Mouse (Mus musculus): Measurements from ENCODE around the gene Ech1.

The Ech1 gene

DNA sequence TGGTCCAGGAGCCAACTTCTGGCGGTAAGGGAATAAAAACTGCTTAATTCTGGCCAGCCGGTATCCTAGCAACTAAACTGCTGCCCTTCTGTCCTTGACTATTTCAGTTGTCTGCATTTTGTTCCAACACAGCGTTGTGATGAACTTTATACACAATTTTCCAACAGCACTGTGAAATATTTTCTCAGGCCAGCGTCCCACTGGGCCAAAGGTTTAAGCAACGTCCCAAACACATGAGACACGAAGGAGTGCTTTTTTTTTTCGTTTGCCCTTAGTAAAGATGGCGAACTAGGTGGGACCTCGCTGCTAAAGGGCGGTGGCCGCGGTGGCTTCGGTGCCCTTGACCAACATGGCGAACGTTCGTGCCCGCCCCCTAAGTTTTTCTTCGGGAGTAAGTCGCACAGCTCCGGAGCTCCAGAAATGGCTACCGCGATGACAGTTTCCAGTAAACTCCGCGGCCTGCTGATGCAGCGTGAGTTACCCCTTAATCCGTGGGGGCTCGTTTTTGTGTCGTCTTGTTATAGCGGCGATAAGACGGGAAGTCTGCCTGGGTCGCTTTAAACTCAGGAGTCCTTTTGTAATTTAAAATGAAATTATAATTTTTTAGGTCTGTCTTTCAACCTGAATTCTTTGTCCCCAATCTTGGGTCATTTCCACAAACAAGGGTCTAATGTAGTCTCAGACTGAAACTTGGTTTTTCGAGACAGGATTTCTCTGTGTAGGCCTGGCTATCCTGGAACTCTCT is at the start of gene Ech1:
Gene Ech1, plus strand, starts transcription at position 277 of the 745 bp plus-strand sequence.
- DNase-seq = peak; percentile 96

DNA sequence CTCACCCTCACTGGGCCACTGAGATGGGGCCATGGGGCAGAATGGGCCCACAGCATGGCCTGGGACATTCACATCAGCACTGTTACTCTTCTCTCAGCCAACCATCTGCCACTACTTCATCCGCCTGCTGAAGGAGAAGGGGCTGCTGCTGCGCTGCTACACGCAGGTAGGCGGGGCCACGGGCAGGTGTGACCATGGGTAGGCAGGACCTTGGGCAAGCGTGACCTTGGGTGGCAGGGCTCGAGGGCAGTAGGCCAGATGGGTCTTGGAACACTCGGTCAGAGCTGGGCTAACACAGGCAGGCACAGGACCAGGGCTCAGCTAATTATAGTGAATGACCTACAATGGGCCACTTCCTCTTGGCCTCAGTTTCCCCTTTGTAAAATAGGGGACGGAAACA is 46.2 kb upstream of the Ech1 start:
- DNase-seq = no peak

DNA sequence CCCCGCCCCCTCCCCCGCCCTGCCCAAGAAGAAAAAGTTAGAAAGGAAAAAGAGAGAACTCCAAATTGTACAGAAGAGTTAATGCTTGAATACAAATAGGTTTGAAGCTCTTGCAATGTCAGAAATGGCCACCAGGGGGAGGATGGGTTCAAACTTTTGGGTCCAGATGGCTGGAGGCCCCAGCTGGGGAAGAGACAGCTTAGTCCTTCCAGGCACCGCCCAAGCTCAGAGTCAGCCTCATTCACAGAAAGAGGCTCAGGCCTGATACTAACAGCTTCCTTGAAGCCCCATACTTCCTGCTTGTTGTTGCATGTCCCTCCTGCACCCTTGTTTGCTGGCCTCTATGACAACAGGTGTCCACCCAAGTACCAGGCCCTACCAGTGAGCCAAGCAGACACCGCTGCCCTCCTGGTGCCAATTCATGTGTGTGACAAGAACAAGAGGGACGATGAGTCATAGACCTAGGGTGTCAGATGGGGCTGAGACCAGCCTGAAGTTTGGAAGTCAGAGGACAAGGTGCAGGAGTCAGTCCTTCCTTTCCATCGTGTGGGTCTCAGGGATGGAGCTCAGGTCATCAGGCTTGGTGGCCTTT is 44.9 kb upstream of the Ech1 start:
- DNase-seq = peak; percentile 94

DNA sequence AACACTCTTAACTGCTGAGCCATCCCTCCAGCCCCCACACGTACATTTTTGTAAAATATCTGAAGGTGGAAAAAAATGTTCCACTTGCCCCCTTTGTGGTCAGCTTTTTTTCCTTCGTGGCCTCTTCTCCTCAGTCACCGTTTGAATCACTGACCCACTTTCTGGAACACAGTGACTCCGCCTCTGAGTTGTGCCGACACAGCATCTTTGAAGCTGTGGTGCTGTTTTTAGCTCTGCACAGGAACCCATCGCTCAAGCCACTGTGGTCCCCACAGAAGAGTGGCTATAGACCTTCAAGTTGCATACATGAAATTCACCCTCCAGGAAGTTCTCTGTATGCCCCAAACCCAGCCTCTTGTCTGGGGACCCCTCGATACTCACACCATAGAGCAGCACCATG is 44.2 kb upstream of the Ech1 start:
- DNase-seq = no peak

DNA sequence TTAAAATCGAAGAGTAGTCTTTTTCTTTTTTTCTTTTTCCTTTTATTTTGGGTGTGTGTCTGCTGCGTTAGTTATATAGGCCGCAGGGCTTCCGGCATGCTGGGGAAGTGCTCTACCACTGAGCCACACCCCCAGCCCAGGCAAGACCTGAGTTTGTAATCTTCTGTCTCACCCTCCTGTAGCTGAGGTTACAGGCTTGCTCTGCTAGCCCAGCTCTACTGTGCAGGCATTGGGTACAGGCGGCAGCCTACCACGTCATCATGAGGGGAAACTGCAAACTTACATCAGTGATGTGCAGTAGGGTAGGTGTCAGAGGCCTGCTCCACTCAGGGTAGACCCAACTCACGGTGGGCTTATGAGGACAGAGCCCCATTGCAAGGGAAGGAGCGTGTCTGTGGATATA is 43.8 kb upstream of the Ech1 start:
- DNase-seq = no peak

DNA sequence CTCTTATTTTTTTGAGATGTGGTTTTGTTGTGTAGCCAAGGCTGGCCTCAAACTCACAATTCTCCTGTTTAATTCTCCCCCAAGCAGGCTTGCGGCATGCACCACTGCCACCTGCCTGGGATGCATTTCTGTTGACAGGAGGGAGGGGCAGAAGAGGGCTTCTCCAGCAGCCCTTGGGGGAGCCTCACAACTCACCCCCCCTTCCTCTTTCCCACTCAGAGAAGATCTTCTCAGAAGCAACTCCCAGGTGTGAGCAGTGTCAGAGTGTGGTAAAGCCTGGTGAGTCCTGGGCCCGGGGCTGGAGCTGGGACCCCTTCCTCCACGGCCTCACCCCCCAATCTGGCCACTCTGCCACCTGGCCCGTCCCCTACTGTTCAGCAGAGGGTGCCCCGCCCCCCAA is 39.9 kb upstream of the Ech1 start:
- no peak for DNase-seq

DNA sequence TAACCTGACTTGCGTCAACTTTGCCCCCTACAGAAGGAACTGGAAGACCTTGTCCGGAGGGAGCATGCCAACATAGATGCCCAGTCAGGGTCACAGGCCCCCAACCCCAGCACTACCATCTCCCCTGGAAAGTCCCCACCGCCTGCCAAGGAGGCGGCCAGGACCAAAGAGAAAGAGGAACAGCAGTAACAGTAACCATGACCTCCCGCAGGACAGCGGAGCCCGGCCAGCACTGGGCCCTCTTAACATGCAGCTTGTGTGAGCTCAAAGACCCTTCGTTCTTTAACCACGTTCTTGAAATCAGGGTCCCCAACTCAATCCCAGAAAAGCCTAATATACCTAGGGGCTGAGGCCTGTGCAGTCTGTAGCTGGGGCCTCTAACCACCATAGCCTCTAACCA is 37.1 kb upstream of the Ech1 start:
- DNase-seq = no peak

DNA sequence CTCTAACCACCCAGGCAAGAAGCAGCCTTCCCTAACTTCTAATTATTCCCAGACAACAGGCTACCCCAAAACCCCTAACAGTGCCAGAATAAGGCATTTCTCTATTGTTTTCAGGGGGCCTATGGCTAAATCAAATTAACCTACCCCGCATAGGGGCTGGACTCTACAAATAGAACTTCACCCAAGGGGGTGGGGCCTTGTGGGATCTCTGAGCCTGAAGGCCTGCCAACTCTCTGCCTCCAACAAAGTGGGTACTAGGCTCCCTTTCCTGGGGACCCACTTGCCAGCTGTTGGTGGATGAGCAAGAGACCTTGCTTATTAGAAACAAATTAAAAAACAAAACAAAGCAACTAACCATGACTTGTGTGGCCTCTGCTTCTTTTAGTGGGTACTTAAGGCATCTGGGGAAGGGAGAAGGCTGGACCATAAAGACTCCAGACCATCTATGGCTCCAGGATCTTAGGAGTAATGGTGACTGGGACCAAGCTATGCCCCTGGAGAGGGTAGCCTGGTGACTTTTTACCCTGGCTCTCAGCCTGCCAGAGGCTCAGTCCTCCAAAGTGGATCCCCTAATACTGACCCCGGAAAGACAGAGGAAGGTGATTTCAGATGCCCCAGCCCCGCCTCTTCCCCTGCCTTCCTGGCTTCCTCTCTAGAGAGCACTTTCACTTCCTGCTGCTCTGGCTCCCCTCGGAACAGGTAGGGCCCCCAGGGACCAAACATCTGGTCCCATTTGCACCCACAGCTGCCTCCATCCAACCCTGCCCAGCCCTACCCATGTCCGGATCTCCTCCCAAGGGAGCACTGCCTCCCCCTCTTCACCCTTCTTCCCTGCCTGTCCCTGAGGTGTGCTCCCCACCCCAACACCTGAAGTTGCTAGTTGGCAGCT is 36.5 kb upstream of the Ech1 start, which contains the start of gene Rinl:
Gene Rinl, plus strand, starts transcription at position 663 of the 889 bp plus-strand sequence.
- DNase-seq = no peak

DNA sequence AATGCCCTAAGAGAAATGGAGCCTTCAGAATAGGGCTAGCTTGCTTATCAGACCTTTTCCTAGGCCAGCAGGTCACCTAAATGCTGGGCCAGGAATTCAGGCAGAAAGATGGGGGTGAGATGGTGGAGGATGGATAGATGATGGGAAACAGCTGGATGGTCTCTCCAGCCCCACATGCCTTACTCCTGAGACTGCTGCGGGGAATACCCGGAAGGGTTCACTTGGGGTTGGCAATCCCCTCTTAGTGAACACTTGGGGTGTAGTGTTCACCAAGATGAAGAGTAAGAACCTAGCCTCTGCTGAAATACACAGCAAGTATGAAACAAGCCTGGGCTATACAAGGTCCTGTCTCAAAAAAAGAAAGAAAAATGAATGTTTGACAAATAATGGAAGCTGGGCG is 35.8 kb upstream of the Ech1 start:
- no peak for DNase-seq

DNA sequence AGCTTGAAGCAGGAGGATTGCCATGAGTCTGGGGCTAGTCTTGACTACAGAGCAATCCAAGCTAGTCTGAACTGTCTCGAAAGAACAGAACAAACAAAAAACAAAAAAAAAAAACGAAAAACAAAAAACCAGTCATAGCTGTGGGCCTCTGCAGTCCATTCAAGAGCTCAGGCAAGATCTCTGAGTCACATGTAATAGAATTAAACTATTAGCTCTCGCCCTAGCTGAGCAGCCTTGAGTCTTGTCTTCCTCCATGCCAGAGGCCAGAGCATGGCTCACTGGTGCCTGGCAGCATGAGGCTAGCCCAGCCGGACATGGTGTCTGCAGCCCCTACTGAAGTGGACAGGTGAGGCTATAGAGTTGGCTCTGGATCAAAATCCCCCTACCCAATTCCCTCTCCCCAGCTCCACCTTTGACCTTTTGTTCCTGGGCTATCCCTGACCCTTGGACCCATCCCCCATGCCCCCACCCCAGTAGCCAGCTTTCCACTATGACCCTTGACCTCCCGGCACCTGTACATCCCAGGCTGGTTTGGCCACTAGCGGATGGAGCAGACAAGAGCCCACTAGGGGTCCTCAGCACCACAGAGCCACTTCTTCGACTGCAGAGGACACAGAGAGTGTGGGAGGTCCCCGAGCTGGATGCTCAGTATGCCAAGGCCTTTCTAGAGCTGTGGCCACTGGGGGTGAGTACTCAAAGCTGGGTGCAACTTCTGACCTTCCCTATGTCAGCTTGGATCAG is 34.8 kb upstream of the Ech1 start:
- DNase-seq = peak; percentile 40

DNA sequence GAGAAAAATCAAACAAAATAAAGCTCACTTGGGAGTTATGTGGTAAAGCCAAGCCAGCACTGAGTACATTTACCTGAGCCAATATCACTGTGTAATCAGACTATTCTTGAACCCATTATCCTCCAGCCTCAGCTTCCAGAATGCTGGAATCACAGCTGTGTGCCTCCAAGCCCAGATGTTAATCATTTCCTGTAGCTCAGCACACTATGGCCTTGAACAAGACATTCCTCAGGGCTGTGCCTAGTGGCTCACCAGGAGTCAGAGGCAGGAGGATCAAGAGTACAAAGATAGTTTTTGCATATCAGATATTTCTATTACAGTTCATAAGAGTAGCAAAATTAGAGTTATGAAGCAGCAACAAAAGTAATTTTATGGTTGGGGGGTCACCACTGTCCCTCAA is 33.3 kb upstream of the Ech1 start:
- DNase-seq = no peak

DNA sequence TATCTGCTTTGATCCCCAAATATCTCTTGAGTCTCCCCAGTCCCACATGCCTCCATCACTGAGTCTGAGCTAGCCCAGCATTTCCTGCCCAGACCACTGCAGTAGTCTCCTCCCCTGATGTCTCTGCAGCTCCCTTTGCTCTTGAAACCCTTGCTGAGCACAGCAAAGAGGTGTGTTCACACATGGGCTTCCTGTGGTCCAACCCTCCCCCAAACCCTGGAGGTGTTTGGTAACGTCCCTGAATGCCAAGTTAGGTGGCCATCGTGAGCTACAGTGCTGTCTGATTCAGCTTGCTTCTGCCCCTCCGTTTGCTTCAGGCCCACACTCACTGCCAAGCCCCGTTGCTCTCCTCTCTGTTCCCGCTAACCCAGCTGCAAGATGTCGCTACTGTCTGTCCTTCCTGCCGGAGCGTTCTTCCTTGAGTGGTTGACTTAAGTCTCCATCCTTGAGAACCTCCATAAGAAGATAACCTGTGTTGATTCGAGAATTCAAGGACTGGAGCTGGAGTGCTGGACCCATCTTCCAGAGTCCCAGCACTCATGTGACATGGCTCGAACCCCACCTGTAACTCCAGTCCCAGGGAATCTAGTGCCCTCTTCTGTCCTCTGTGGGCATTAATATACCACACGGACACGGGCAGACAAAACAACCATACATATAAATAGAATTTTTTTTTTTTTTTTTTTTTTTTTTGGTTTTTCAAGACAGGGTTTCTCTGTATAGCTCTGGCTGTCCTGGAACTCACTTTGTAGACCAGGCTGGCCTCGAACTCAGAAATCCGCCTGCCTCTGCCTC is 32.4 kb upstream of the Ech1 start:
- no peak for DNase-seq

DNA sequence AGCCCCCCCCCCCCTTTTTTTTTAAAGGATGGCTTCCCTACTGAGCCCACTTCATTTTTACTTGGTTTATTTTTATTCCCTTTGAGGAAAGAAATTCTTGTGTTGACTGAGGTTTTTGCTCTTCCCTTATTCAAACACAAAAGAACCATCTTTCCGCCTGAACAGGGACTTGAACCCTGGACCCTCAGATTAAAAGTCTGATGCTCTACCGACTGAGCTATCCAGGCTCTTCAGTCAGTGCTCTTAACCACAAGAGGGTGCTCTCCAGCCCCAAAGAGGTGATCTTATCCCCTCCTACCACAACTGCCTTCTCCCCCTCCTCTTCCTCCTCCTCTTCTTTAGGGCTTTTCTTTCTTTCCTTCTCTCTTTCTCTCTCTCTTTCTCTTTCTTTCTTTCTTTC is 31.2 kb upstream of the Ech1 start:
- peak; percentile 66 for DNase-seq

DNA sequence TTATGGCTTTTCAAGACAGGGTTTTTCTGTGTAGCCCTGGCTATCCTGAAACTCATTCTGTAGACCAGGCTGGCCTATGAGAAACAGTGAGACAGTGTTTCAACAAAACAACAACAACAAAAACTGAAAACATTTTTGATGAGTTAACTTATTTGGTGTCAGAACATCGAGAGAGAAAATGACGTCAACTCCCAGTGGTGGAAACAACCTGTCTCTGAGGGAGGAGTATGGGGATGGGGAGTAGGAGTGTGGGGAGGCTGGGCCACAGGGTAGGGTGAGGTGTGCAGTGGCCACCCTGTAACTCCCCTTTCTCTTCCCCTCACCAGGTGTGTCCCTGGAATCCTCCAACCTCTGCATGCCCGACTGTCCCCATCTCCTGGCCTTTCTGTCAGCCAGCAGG is 30.5 kb upstream of the Ech1 start:
- no peak for DNase-seq

DNA sequence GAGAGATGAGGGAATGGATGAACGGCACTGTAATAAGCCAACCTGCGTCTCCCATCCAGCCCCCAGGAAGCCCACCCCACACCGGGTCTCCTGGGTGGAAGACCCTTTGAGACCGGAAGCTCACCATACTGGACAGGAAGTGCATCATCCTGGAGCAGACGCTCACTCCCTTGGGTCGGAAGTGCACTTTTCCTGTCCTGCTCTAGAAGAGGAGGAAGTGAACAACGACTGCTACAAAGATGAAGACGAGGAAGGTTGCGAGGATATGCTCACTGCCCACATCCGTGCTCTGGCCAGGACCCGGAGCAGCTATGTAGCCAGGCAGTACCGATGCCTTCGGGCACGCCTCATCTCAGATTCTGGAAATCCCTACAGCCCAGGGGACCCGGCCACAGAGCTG is 29.2 kb upstream of the Ech1 start:
- DNase-seq = peak; percentile 33

DNA sequence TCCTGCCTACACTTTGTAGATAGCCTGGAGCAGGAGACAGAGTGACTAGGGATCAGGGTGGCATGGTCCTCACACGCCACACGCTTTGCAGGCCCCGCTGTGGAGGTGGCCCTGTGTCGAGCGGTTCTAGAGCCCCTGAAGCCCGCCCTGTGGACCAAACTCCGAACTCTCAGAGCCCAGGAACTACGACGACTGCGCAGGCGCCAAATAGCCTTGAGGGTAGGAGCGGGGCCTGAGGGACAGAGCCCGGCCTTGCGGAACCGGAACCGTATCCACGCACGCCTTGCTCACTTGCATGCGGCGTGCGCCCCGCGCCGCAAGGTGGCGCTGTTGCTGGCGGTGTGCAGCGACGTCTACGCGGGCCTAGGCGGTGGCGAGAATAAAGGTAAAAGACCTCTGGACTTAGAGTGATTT is 28.4 kb upstream of the Ech1 start:
- peak; percentile 90 for DNase-seq

DNA sequence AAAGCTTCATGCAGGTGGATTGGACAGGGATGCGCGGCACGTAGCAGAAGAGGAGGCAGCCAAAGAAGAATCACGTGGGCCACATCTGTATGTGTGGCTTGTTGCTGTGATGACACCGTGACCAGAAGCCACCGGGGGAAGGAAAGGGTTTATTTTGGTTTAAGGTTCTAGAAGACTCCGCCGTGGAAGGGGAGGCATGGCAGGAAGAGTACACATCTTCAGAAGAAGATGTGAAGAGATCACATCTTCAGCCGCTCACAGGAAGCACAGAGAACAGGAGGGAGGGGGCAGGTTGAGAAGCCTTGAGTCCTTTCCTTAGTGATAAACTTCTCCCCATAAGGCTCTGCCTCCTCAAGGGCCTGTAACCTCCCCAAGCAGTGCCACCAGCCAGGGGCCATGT is 25.0 kb upstream of the Ech1 start:
- DNase-seq = no peak

DNA sequence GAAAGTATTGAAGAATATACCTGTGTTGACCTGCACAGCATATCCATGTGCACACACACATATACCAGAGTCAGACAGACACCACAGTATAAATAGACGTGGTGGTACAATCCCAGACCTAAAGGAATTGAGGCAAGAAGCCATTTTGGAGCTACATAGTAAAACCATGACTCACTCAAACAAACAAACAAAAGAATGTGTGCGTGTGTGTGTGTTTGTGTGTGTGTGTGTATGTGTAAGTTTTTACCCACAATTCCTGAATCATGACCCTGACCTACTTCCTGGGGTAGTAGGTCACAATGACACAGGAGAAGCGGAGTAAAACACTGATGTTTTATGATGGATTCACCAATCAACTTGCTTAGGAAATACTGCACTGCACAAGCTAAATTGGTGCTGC is 23.6 kb upstream of the Ech1 start:
- DNase-seq = no peak

DNA sequence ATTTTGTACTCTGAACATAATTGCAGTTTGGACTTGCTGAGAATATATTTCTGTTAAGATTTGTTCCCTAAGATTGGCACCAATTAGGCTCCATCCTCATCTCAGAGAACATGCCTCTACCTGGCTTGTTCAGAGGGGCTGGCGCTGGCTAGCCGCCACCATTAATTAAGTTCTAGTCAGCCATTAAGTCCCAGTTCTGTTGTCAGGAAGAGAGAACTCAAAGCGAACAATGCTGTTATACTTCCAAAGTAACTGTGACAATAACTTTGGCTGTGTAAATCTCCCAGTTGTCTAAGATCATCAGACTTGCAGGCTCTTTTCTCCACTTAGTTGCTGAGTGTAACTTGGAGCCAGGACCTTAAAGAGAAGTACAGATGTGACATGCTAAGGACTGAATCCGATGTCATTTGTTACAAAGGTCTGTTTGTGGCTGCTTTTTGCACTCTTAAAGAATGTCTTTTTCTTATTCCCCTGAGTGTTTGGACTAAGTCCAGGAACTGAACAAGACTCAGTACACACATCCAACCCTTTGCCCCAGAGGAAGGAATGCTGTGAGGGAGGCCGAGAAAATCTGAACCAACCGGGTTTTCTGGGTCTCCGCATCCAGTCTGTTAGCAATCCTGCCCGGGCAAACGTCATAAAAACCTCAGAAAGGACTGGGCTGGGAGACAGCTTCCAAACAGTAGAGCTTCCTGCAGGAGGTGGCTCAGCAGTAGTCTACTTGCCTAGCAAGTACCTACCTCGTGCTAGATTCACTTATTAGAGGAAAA is 22.9 kb upstream of the Ech1 start:
- DNase-seq = peak; percentile 87

DNA sequence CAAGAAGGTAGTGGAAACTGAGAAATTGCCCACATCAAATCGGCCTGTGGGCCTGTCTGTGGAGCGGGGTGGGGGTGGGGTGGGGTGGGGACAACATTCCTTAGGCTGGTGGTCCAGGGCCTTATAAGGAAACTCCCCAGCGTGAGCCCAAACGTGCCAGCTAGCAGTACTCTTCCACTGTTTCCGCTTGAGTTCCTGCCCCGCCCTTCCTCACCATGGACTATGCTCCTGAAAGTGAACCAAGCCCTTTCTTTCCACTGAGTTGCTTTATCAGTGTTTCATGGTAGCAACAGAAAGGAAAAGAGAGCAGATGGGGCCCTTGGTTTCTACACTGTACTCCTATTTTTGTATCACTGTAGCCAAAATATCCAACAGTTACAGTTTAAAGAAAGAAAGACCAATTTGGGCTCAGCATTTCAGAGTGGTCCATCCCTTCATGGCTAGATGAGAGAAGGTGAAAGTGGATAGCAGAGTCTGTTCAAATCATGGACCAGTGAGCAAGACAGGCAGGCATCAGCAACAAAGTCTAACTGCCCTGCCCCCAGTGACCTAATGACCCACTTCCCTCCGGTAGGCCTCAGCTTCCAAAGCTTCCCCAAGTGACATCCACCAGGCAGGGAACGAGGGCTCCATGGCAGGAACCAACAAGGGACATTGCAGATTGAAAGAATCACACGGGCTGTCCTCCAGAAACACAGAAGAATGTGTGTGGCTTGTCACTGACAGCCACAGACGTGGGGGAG is 22.0 kb upstream of the Ech1 start:
- peak; percentile 81 for DNase-seq

DNA sequence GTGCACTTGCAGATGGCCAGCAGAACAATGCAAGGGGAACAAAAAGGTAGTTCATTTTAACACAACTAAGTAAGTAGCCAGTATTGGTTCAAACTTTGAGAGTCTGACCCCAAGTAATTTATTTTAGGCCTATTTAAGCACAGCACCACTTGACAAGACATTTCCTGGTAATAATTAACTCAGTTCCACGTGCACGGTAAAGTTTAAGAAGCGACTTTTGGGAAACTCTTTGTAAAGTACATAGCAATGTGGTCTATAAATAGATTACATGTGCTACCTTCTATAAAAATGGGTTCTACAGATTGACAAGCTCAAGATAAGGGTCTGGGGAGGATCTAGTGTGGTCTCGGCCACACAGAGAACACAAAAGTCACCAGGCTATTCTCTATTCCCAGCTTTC is 21.3 kb upstream of the Ech1 start:
- DNase-seq = no peak
